Mouse (Mus musculus): Measurements from ENCODE around the gene Uxt. TPM values are rescaled to one million over a fixed set of nuclear protein-coding genes. Genes with fewer than 3 reads are reported as not detected.

The Uxt gene
- polyA plus RNA-seq (2011; ENCODE audit: insufficient read depth, insufficient read length, low replicate concordance, missing spikeins), result 32.4 and 51.5 TPM in 2 replicates

- 13% methylated on average over 57 of the region's 57 CpGs for WGBS
- no peaks in the 10 kb centered on the region; the same call in 1 of the 2 replicates for H3K4me1 ChIP-seq (ENCODE audit: control insufficient read depth, insufficient read depth, low read length)
These were observed at the start of gene Uxt for GRCm38 (mm10) chrX:20961477-20962378. Uxt (minus strand) TSS chrX:20962017.

DNA sequence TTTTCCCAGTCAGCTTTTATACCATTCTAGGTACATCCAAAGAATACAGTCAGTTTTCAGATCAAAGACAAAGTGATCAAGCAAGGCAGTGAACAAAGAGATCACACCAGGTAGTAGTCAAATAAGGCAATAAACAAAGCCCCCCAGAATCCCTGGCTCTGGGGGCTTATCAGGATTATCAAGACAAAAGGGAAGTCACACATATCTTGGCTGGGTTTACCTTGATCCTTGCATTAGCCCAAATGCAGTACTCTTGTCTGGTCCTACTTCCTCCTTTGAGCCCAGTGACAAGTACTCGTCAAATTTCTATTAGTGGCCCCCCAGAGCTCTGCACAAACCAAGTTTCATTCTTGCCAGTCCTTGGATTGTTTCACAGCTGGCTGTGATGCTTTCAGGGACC is 19.1 kb upstream of the Uxt start:
- no peak overlapping the region for H3K4me3 ChIP-seq (replicated peaks; ENCODE audit: control insufficient read depth, low read depth, low read length)
- WGBS, result 48% methylated on average over 1 of the region's 1 CpGs
- H3K4me1 ChIP-seq (ENCODE audit: control insufficient read depth, insufficient read depth, low read length), result no peaks in the 10 kb centered on the region
- TF ChIP-seq CTCF (IDR thresholded peaks at IDR 0.05; ENCODE audit: control insufficient read depth, insufficient read depth, low read length) (no peak), POLR2A (IDR thresholded peaks at IDR 0.05; ENCODE audit: borderline replicate concordance, control insufficient read depth, low read depth, low read length) (no peak)
- H3K27ac ChIP-seq (ENCODE audit: control insufficient read depth, insufficient read depth, low read depth, low read length, poor library complexity), result no peak overlapping the region

More at GRCm38 (mm10) chrX:20961477-20962378, at the start of gene Uxt:
- Histone ChIP-seq H3K27ac (ENCODE audit: control insufficient read depth, insufficient read depth, low read depth, low read length, poor library complexity) (peak within 1 kb of the TSS; percentile 65), H3K4me3 (replicated peaks; ENCODE audit: control insufficient read depth, low read depth, low read length) (peak within 1 kb of the TSS; percentile 66)
- TF ChIP-seq CTCF (IDR thresholded peaks at IDR 0.05; ENCODE audit: control insufficient read depth, insufficient read depth, low read length) (no peak), POLR2A (IDR thresholded peaks at IDR 0.05; ENCODE audit: borderline replicate concordance, control insufficient read depth, low read depth, low read length) (no peak)

DNA sequence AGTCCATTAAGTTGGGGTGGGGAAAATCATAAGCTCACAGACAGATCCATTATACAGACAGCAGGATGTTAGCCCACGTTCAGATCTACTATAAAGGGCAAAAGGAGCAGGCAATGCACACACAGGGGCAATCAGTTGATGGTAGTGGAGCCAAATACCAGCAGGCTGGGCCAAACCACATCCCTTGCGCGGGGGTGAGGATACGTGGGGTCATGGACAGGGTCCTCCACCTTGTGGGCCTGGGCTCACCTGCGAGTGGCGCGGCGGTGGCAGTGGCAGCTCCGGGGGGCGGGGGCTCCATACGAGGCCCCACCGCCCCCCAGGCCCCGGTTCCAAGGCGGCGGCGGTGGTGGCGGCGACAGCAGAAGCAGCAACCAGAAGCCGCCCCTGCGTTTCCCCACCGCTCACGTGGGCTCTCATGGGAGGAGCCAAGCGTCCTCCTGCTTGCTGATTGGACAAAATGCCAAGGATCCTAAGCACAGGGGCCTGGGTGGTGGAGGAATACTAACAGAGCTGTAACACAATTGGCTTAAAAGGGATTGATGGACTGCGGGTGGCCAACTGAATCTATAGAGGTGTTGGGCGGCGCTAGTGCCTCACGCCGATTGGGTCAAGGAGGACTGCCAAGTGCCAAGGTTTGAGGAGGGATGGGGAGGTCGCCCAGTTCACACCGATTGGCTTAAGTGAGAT is 11.5 kb downstream of the Uxt start, which contains the start of gene Elk1:
Gene Elk1 (minus strand): TSS at position 418 of the 690 bp plus-strand sequence.
- no peaks in the 10 kb centered on the region for H3K4me1 ChIP-seq (ENCODE audit: control insufficient read depth, insufficient read depth, low read length)
- TF ChIP-seq CTCF (IDR thresholded peaks at IDR 0.05; ENCODE audit: control insufficient read depth, insufficient read depth, low read length) (no peak), POLR2A (IDR thresholded peaks at IDR 0.05; ENCODE audit: borderline replicate concordance, control insufficient read depth, low read depth, low read length) (no peak)
- peak within 1 kb of the TSS; percentile 62 for H3K4me3 ChIP-seq (replicated peaks; ENCODE audit: control insufficient read depth, low read depth, low read length)
- no peak within 1 kb of the TSS for H3K27ac ChIP-seq (ENCODE audit: control insufficient read depth, insufficient read depth, low read depth, low read length, poor library complexity)
- WGBS, result 12% methylated on average over 30 of the region's 30 CpGs

GRCm38 (mm10) chrX:20946055-20946454 is 15.8 kb downstream of the Uxt start:
- 6% methylated on average over 4 of the region's 4 CpGs for WGBS
- Histone ChIP-seq H3K27ac (ENCODE audit: control insufficient read depth, insufficient read depth, low read depth, low read length, poor library complexity) (no peak overlapping the region), H3K4me3 (replicated peaks; ENCODE audit: control insufficient read depth, low read depth, low read length) (no peak overlapping the region), H3K4me1 (ENCODE audit: control insufficient read depth, insufficient read depth, low read length) (no peaks in the 10 kb centered on the region)
- peak; percentile 33; the same call in 1 of the 2 replicates for TF ChIP-seq CTCF (IDR thresholded peaks at IDR 0.05; ENCODE audit: control insufficient read depth, insufficient read depth, low read length)
- TF ChIP-seq POLR2A (IDR thresholded peaks at IDR 0.05; ENCODE audit: borderline replicate concordance, control insufficient read depth, low read depth, low read length), result no peak

DNA sequence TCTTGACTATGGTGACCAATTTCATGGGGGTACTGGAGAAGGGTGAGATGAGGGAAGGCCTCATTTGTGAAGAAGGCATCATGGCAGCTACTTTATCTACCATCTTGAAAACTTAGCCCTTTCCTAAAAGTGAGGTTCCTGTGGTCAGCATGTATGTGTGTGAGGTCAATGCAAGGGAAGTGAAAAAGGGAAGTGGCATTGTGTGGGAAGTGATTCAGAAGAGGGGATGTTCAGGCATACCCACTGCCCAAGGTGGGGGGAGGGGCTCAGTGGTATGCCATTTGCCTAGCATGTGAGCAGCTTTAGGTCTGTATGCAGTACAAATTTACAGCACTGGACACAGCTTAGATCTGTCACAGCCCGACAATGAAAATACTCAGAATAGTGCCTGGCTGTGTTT is 29.9 kb downstream of the Uxt start:
- Histone ChIP-seq H3K4me3 (replicated peaks; ENCODE audit: control insufficient read depth, low read depth, low read length) (no peak overlapping the region), H3K4me1 (ENCODE audit: control insufficient read depth, insufficient read depth, low read length) (no peaks in the 10 kb centered on the region; the same call in 1 of the 2 replicates), H3K27ac (ENCODE audit: control insufficient read depth, insufficient read depth, low read depth, low read length, poor library complexity) (no peak overlapping the region; the same call in 1 of the 2 replicates)
- TF ChIP-seq CTCF (IDR thresholded peaks at IDR 0.05; ENCODE audit: control insufficient read depth, insufficient read depth, low read length) (no peak), POLR2A (IDR thresholded peaks at IDR 0.05; ENCODE audit: borderline replicate concordance, control insufficient read depth, low read depth, low read length) (no peak)
- 24% methylated on average over 1 of the region's 1 CpGs for WGBS

DNA sequence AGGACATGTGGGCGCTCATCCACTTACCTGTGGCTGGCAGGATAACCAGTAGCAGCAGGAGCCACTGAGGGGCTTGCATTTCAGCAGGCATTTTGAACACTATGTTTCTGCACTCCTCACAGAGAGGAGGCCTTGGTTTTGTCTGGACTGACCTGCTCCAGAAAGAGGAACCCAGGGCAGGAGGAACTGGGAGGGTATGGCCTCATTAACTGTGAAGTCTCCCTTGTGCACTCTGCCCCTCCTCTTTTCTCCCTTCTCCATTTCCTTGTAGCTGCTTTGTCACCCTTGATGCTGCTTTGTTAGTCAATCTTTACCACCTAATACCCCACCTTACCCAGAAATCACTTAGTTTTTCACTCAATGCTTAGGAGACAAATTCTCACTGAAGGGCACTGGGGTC is 30.5 kb downstream of the Uxt start, which contains the start of gene Cfp:
Gene Cfp (minus strand): TSS at position 192 of the 400 bp plus-strand sequence.
- TF ChIP-seq POLR2A (IDR thresholded peaks at IDR 0.05; ENCODE audit: borderline replicate concordance, control insufficient read depth, low read depth, low read length), result no peak
- TF ChIP-seq CTCF (IDR thresholded peaks at IDR 0.05; ENCODE audit: control insufficient read depth, insufficient read depth, low read length), result no peak
- Histone ChIP-seq H3K4me1 (ENCODE audit: control insufficient read depth, insufficient read depth, low read length) (no peaks in the 10 kb centered on the region; the same call in 1 of the 2 replicates), H3K4me3 (replicated peaks; ENCODE audit: control insufficient read depth, low read depth, low read length) (peak within 1 kb of the TSS; percentile 75), H3K27ac (ENCODE audit: control insufficient read depth, insufficient read depth, low read depth, low read length, poor library complexity) (peak within 1 kb of the TSS; percentile 85)
- 26% methylated on average over 1 of the region's 1 CpGs for WGBS

- Histone ChIP-seq H3K4me3 (replicated peaks; ENCODE audit: control insufficient read depth, low read depth, low read length) (no peak overlapping the region), H3K4me1 (ENCODE audit: control insufficient read depth, insufficient read depth, low read length) (no peaks in the 10 kb centered on the region; the same call in 1 of the 2 replicates), H3K27ac (ENCODE audit: control insufficient read depth, insufficient read depth, low read depth, low read length, poor library complexity) (no peak overlapping the region)
- 18% methylated on average over 1 of the region's 1 CpGs for WGBS
- TF ChIP-seq CTCF (IDR thresholded peaks at IDR 0.05; ENCODE audit: control insufficient read depth, insufficient read depth, low read length) (no peak), POLR2A (IDR thresholded peaks at IDR 0.05; ENCODE audit: borderline replicate concordance, control insufficient read depth, low read depth, low read length) (no peak)
These were observed 32.0 kb downstream of the Uxt start for GRCm38 (mm10) chrX:20929859-20930258.

GRCm38 (mm10) chrX:20924976-20925375 is 36.8 kb downstream of the Uxt start:
- H3K4me3 ChIP-seq (replicated peaks; ENCODE audit: control insufficient read depth, low read depth, low read length), result no peak overlapping the region
- TF ChIP-seq CTCF (IDR thresholded peaks at IDR 0.05; ENCODE audit: control insufficient read depth, insufficient read depth, low read length), result no peak
- TF ChIP-seq POLR2A (IDR thresholded peaks at IDR 0.05; ENCODE audit: borderline replicate concordance, control insufficient read depth, low read depth, low read length), result no peak
- no peak overlapping the region for H3K27ac ChIP-seq (ENCODE audit: control insufficient read depth, insufficient read depth, low read depth, low read length, poor library complexity)
- no peaks in the 10 kb centered on the region; the same call in 1 of the 2 replicates for H3K4me1 ChIP-seq (ENCODE audit: control insufficient read depth, insufficient read depth, low read length)

Measured in bone marrow, adult 2 months (tissue).